Mouse (Mus musculus) brain, embryonic 14.5 days (tissue): Measurements from ENCODE around the gene Agbl1. TPM values are rescaled to one million over a fixed set of nuclear protein-coding genes. Genes with fewer than 3 reads are reported as not detected.

Experiments
- DNase-seq: peaks from one replicate; pipeline ENCODE4 v3.0.0-alpha.2; 2011; ENCODE audit warnings: low read depth
- CTCF ChIP-seq: fragments of 200-500 bp; IDR thresholded peaks from 2 replicates; pipeline ENCODE4 v1.5.1; 2012; ENCODE audit warnings: inconsistent platforms, mild to moderate bottlenecking, moderate library complexity, borderline replicate concordance; ENCODE audit not compliant: insufficient read depth, insufficient read length; ENCODE audit errors: extremely low read depth
- POLR2A ChIP-seq: fragments of 200-500 bp; IDR thresholded peaks from 2 replicates; pipeline ENCODE4 v1.6.1; 2012; ENCODE audit warnings: mild to moderate bottlenecking, inconsistent platforms, borderline replicate concordance; ENCODE audit not compliant: poor library complexity, insufficient read depth, insufficient read length, severe bottlenecking; ENCODE audit errors: extremely low read depth
- polyA plus RNA-seq: library from polyadenylated mRNA; depleted of rRNA; stranded (reverse); fragments of >200 nt; gene quantifications from 2 replicates; pipeline ENCODE4 v1.2.3, GENCODE M21; 2012

The Agbl1 gene
- polyA plus RNA-seq, 1 experiment: 0.18 TPM

GRCm38 (mm10) chr7:76546456-76546855 lies 316.8 kb downstream of the Agbl1 start:
- peak; percentile 82 for DNase-seq
- TF ChIP-seq CTCF: no peak
- TF ChIP-seq POLR2A: no peak

- no peak for DNase-seq
- TF ChIP-seq POLR2A: no peak
- TF ChIP-seq CTCF: no peak
Observed at GRCm38 (mm10) chr7:76547313-76547712, 317.6 kb downstream of the Agbl1 start.

- TF ChIP-seq POLR2A: no peak
- TF ChIP-seq CTCF: no peak
- no peak for DNase-seq
Observed at GRCm38 (mm10) chr7:76551860-76552259, 322.2 kb downstream of the Agbl1 start.

GRCm38 (mm10) chr7:76560564-76561258 lies 331.0 kb downstream of the Agbl1 start:
- TF ChIP-seq CTCF (no peak), POLR2A (no peak)
- peak; percentile 94 for DNase-seq

- TF ChIP-seq CTCF: no peak
- no peak for TF ChIP-seq POLR2A
- DNase-seq: peak; percentile 17
Observed at GRCm38 (mm10) chr7:76562506-76562905, 332.8 kb downstream of the Agbl1 start.

GRCm38 (mm10) chr7:76594566-76595079 lies 364.9 kb downstream of the Agbl1 start:
- TF ChIP-seq CTCF (no peak), POLR2A (no peak)
- DNase-seq: no peak

GRCm38 (mm10) chr7:76597812-76598211 lies 368.1 kb downstream of the Agbl1 start:
- peak; percentile 41 for DNase-seq
- TF ChIP-seq CTCF (no peak), POLR2A (no peak)

GRCm38 (mm10) chr7:76600050-76600690 lies 370.5 kb downstream of the Agbl1 start:
- peak; percentile 12 for DNase-seq
- TF ChIP-seq POLR2A: no peak
- TF ChIP-seq CTCF: no peak

GRCm38 (mm10) chr7:76629528-76629927 lies 399.8 kb downstream of the Agbl1 start:
- TF ChIP-seq CTCF (no peak), POLR2A (no peak)
- DNase-seq: no peak

GRCm38 (mm10) chr7:76650984-76651383 lies 421.3 kb downstream of the Agbl1 start:
- DNase-seq: no peak
- TF ChIP-seq POLR2A (no peak), CTCF (no peak)

GRCm38 (mm10) chr7:76661072-76661471 lies 431.4 kb downstream of the Agbl1 start:
- TF ChIP-seq CTCF: no peak
- no peak for TF ChIP-seq POLR2A
- DNase-seq: no peak
